Mouse (Mus musculus) hindbrain, embryonic 10.5 days (tissue): ENCODE measurements at regions not wholly inside any gene's neighbourhood (a gene's known extent, or its start where the extent isn't known, plus 50 kb on each side); places are given as distances from the start of the nearest gene placed in this dataset.

Experiments used
- DNase-seq: peaks from one replicate; pipeline ENCODE4 v3.0.0-alpha.2; 2017; ENCODE audit warnings: low spot score
- H3K27ac ChIP-seq: fragments of 300-500 bp; sonication (generic); 2 replicates; pipeline ENCODE4 v1.5.1; 2016; ENCODE audit warnings: mild to moderate bottlenecking, moderate library complexity
- H3K27me3 ChIP-seq: fragments of 300-500 bp; sonication (generic); 2 replicates; pipeline ENCODE4 v1.6.1; 2016; ENCODE audit warnings: mild to moderate bottlenecking; ENCODE audit not compliant: poor library complexity, insufficient read depth, severe bottlenecking
- H3K36me3 ChIP-seq: fragments of 300-500 bp; sonication (generic); 2 replicates; pipeline ENCODE4 v1.6.1; 2016; ENCODE audit warnings: mild to moderate bottlenecking, moderate library complexity
- H3K4me1 ChIP-seq: fragments of 300-500 bp; sonication (generic); replicated peaks from 2 replicates; pipeline ENCODE4 v1.6.1; 2016; ENCODE audit warnings: mild to moderate bottlenecking
- H3K4me3 ChIP-seq: fragments of 300-500 bp; sonication (generic); 2 replicates; pipeline ENCODE4 v1.5.1; 2016; ENCODE audit warnings: mild to moderate bottlenecking, moderate library complexity
- H3K9me3 ChIP-seq: fragments of 300-500 bp; sonication (generic); 2 replicates; pipeline ENCODE4 v1.6.1; 2016; ENCODE audit warnings: mild to moderate bottlenecking, moderate library complexity
- WGBS: fragments of 180-500 bp; shearing (Covaris S2); methylation state at CpG from one replicate; pipeline ENCODE4 v1.1.7; 2016; 5-methylcytosine and 5-hydroxymethylcytosine counted together

DNA sequence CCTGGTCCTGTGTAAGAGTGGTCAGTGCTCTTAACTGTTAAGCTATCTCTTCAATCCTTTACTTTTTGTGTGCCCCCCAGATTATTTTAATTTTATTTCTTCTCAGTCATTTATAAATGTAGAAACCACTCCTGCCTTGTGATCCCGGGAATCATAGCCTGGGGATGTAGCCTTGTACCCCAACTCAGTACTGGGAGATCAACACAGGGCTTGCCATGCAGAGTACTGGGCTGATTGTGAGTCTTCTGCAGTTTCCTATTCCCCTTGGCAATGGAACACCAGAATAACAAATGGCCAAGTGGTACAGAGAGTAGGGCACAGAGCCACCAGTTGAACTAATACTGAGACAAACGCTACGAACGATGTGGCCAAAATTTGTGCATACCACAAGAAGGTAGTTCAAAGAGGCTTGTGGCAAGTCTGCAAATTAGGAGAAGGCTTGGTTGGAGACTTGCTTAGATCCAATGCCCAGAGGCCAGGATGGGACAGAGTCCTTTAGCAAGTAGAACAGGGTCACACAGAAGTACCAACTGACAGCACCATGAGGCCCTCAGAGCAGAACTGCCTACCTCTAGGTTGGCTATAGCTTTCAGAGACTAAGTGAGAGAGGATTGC lies 151.9 kb downstream of the Qrsl1 start:
- H3K4me3 ChIP-seq = no peak overlapping the region
- H3K27me3 ChIP-seq = no peaks in the 10 kb centered on the region
- H3K27ac ChIP-seq = no peak overlapping the region
- no peaks in the 10 kb centered on the region for H3K9me3 ChIP-seq
- no peak for DNase-seq
- no peaks in the 10 kb centered on the region for H3K36me3 ChIP-seq
- H3K4me1 ChIP-seq = peaks cover 7% of the 10 kb centered on the region
- 91% methylated on average over 4 of the region's 4 CpGs for WGBS

- no peaks in the 10 kb centered on the region for H3K9me3 ChIP-seq
- H3K27me3 ChIP-seq = no peaks in the 10 kb centered on the region
- 87% methylated on average over 6 of the region's 6 CpGs for WGBS
- H3K36me3 ChIP-seq = no peaks in the 10 kb centered on the region
- peaks cover 7% of the 10 kb centered on the region for H3K4me1 ChIP-seq
- H3K4me3 ChIP-seq = no peak overlapping the region
- DNase-seq = no peak
- no peak overlapping the region for H3K27ac ChIP-seq
Measured at GRCm38 (mm10) chr10:43750401-43750800, 151.1 kb downstream of the Qrsl1 start.

DNA sequence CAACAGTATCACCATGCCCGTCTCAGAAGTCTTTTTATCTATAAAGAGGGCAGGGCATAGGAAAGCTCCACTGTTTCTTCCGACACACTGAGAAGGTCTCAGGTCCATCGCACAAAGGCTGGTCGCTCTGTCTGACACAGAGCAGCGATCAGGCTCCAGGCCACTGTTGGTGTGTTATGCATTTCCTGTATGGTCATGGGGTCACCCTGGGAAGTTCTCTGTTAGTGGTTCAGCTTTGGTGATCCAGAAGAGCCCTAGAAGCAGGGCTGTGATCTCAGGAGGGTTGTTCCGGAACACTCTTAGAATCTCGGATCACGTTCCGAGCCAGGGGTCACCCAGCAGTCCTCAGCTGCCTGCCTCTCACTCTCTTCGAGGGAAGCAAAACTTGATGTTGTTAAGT lies 150.7 kb downstream of the Qrsl1 start:
- 78% methylated on average over 10 of the region's 10 CpGs for WGBS
- H3K4me1 ChIP-seq = peaks cover 7% of the 10 kb centered on the region
- no peaks in the 10 kb centered on the region for H3K27me3 ChIP-seq
- no peak overlapping the region for H3K27ac ChIP-seq
- H3K36me3 ChIP-seq = no peaks in the 10 kb centered on the region
- no peak for DNase-seq
- H3K9me3 ChIP-seq = no peaks in the 10 kb centered on the region
- no peak overlapping the region for H3K4me3 ChIP-seq

- 51% methylated on average over 5 of the region's 5 CpGs for WGBS
- peak; percentile 14 for DNase-seq
Measured at GRCm38 (mm10) chr10:43751881-43752675, 149.5 kb downstream of the Qrsl1 start.

DNA sequence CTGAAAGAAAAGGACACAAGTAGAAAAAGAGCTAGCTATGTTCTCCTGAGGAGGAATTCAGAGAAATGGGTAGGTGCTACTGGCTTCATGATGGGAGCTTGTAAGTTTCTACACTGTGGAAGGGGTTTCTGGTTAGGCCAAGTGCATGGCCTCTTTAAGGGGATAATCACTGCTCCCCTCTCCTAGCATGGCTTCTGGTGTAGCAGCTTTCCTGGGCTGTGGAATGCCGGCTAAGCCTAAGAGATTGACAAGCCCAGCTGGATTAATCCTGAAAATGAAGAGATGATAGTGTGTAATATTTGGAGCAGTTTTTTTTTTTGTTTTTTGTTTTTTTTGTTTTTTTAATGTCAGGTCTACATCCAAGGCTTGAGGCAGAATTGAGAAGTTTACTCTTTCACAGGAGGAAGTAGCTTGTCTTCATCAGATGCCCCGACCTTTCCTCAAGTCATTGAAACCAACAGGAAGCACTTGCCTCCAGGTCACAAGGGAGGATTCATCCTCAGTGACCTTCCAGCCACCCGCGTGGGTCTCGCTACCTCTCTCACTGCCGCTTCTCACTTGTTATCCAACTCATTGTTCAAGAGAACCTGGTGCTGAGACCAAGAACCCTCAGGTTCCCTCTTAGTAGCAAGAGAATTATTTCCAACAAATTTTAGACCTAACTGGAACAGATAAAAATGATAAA lies 144.5 kb downstream of the Qrsl1 start:
- Histone ChIP-seq H3K27me3 (no peaks in the 10 kb centered on the region), H3K36me3 (no peaks in the 10 kb centered on the region), H3K27ac (no peak overlapping the region), H3K9me3 (no peaks in the 10 kb centered on the region), H3K4me3 (no peak overlapping the region), H3K4me1 (peaks cover 13% of the 10 kb centered on the region)
- WGBS = 71% methylated on average over 6 of the region's 6 CpGs
- DNase-seq = no peak

More at GRCm38 (mm10) chr10:43751881-43752675, 149.5 kb downstream of the Qrsl1 start:
- Histone ChIP-seq H3K27me3 (no peaks in the 10 kb centered on the region), H3K4me1 (peaks cover 7% of the 10 kb centered on the region), H3K9me3 (no peaks in the 10 kb centered on the region), H3K27ac (peak overlapping the region; percentile 50; the same call in 1 of the 2 replicates), H3K36me3 (no peaks in the 10 kb centered on the region), H3K4me3 (no peak overlapping the region)

DNA sequence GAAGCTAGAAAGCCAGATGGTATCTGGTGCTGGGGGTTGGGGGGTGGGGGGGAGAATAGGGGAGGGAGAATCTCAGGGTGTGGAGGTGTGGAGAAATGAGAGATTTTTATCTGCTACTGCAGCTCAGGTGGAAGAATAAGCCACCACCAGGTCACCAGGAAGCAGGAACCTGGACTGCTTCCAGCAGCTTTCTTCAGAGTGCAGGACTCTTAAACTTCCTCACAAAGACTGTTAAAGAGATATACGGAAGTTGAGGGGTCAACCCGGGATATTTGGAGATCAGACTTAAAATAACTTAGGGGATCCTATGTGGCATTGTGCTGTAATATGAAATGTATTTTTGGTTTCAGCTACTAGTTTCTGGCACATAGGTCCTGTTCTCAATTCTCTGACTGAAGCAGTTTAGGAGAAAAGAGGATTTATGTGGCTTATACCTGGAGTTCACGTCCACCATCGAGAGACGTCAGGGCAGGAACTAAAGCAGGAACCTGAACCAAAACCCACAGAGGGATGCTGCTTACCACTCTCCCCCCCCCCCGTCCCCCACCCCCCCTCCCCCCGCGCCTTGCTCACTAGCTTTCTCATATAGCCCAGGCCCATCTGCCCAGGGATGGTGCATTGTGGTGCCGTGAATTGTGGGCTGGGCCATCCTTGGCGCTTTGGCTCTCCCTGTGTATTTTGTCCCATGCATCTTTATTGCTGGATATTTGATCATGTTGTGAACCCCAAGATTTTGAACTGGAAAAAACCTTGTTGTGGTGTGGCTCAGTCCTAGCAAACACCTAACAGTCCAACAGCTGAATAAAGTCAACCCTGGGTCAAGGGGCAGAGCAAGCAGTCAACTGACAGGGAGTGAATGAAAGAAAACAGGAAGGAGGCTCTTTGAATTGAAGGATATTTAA lies 143.2 kb downstream of the Qrsl1 start:
- no peak overlapping the region for H3K27ac ChIP-seq
- peaks cover 10% of the 10 kb centered on the region; the same call in 1 of the 2 replicates for H3K4me1 ChIP-seq
- no peaks in the 10 kb centered on the region for H3K27me3 ChIP-seq
- no peak for DNase-seq
- no peak overlapping the region for H3K4me3 ChIP-seq
- H3K9me3 ChIP-seq = no peaks in the 10 kb centered on the region
- H3K36me3 ChIP-seq = no peaks in the 10 kb centered on the region
- WGBS = 86% methylated on average over 10 of the region's 10 CpGs

DNA sequence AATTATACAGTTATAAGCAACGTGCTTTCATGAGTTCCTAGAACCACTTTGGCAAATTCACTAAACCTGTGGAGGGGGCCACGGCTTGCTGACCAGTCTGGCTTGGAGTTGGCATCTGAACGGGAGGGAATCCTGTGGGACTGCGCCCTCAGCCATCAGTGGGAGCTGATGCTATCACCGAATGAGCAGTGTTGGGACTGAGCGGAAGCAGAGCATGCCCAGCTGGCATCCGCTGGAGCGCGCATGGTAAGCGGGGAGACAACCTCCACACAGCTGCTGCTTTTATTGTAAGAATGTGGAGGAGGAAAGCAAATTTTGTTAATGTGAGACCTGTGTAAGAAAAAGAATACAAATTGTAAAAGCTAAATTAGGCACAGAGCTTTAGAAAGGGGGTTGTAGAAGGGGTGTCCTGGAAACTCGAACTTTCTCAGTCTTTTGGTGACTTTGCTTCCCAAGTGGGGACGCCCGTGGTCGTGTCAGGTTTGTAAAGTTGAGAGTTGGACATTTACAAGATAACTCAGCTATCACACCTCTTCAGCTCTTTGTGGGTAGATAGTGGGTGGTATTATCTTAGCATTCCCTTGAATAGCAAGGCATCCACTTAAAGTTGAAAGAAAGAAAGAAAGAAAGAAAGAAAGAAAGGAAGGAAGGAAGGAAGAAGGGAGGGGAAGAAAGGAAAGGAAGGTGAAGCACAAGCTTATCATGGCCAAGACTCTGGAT lies 142.2 kb downstream of the Qrsl1 start:
- WGBS = 85% methylated on average over 14 of the region's 14 CpGs
- no peaks in the 10 kb centered on the region for H3K36me3 ChIP-seq
- H3K4me1 ChIP-seq = peaks cover 10% of the 10 kb centered on the region; the same call in 1 of the 2 replicates
- H3K4me3 ChIP-seq = no peak overlapping the region
- no peak for DNase-seq
- H3K9me3 ChIP-seq = no peaks in the 10 kb centered on the region
- no peak overlapping the region for H3K27ac ChIP-seq
- H3K27me3 ChIP-seq = no peaks in the 10 kb centered on the region

DNA sequence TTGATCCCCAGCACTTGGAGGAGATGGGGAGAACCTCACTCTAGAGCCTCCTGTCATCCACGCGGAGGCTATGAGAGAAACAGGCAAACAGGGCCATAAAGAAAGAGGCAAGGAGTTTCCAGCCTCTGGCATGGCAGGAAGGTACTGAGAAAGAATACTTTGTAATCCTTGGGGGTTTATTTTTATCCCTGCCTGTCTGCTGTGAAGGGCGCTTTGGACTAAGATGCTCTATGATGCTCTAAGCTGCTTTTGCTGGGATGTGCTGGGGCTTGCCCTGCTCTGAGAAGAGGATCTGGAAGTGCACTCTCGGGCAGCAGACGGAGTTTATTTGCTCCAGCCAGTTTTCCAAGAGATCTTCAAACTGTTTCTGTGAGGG lies 141.7 kb downstream of the Qrsl1 start:
- no peak overlapping the region for H3K27ac ChIP-seq
- 87% methylated on average over 5 of the region's 5 CpGs for WGBS
- peaks cover 10% of the 10 kb centered on the region; the same call in 1 of the 2 replicates for H3K4me1 ChIP-seq
- H3K4me3 ChIP-seq = no peak overlapping the region
- H3K9me3 ChIP-seq = no peaks in the 10 kb centered on the region
- no peak for DNase-seq
- H3K27me3 ChIP-seq = no peaks in the 10 kb centered on the region
- no peaks in the 10 kb centered on the region for H3K36me3 ChIP-seq

DNA sequence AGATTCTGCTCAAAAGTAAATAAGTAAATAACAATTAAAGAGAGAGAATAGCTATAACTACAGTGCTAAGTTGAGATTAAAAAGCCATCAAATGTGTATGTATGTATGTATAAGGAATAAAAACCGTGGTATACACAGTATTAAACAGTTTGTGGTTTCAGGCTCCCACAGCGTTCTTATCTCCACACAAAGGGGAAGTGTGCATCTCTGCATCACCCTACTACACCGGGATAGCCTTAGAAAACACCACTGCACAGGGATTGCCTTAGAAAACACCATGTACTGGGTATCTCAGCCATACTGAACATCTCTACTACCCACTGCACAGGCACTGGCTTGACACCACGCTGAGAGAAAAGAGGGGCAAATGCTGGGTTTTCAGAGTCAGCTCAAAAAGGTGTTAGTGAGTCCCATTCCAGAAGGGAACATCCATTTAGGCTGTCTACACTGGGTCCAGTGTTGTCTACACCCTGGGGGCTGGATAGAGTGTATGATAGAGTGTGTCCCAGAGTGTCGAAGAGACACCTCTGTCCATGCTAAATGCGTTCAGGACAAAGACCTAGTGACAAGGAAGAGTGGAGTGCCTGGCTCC lies 139.5 kb downstream of the Qrsl1 start:
- WGBS = 86% methylated on average over 6 of the region's 6 CpGs
- H3K9me3 ChIP-seq = no peaks in the 10 kb centered on the region

GRCm38 (mm10) chr10:43764581-43764980 lies 137.0 kb downstream of the Qrsl1 start:
- no peak for DNase-seq
- 91% methylated on average over 3 of the region's 3 CpGs for WGBS

More for the DNA sequence above, 139.5 kb downstream of the Qrsl1 start:
- Histone ChIP-seq H3K27me3 (no peaks in the 10 kb centered on the region), H3K4me1 (peaks cover 14% of the 10 kb centered on the region; the same call in 1 of the 2 replicates), H3K27ac (no peak overlapping the region), H3K4me3 (no peak overlapping the region), H3K36me3 (no peaks in the 10 kb centered on the region)
- no peak for DNase-seq

GRCm38 (mm10) chr10:43765275-43765674 lies 136.3 kb downstream of the Qrsl1 start:
- Histone ChIP-seq H3K9me3 (no peaks in the 10 kb centered on the region), H3K27ac (no peak overlapping the region), H3K4me1 (0 out of 2 replicates have a peak, but pooled peaks cover 4% of the 10 kb centered on the region), H3K36me3 (no peaks in the 10 kb centered on the region), H3K27me3 (no peaks in the 10 kb centered on the region), H3K4me3 (no peak overlapping the region)
- 78% methylated on average over 1 of the region's 1 CpGs for WGBS
- DNase-seq = no peak

More at GRCm38 (mm10) chr10:43764581-43764980, 137.0 kb downstream of the Qrsl1 start:
- Histone ChIP-seq H3K4me1 (0 out of 2 replicates have a peak, but pooled peaks cover 8% of the 10 kb centered on the region), H3K4me3 (no peak overlapping the region), H3K27me3 (no peaks in the 10 kb centered on the region), H3K36me3 (no peaks in the 10 kb centered on the region), H3K27ac (no peak overlapping the region), H3K9me3 (no peaks in the 10 kb centered on the region)
